Mouse (Mus musculus) MEL (cell line): ENCODE measurements around the gene Smagp.

Experiments
- CTCF ChIP-seq, 3 experiments: IDR thresholded peaks in 2 of 3; conservative IDR thresholded peaks in 1 of 3; 2 replicates each; pipeline ENCODE4 v1.5.1; 2011 to 2012; ENCODE audit warnings: low read length in 3 of 3, low read depth in 2 of 3, mild to moderate bottlenecking in 2 of 3, improper control_type of control experiment in 1 of 3, inconsistent platforms in 1 of 3, mixed read lengths in 1 of 3, moderate library complexity in 1 of 3; ENCODE audit not compliant: control insufficient read depth in 1 of 3, insufficient read depth in 1 of 3, poor library complexity in 1 of 3, severe bottlenecking in 1 of 3
- JUND ChIP-seq: IDR thresholded peaks from 2 replicates; pipeline ENCODE4 v1.6.1; 2011; ENCODE audit warnings: low read depth, mild to moderate bottlenecking, improper control_type of control experiment, low read length
- MAX ChIP-seq: IDR thresholded peaks from 2 replicates; pipeline ENCODE4 v1.6.1; 2011; ENCODE audit warnings: low read length, improper control_type of control experiment
- POLR2A ChIP-seq, 2 experiments: IDR thresholded peaks; 2 replicates each; pipeline ENCODE4 v1.6.1; 2011 to 2012; ENCODE audit warnings: low read length in 2 of 2, mild to moderate bottlenecking in 2 of 2, control low read depth in 1 of 2, improper control_type of control experiment in 1 of 2, low read depth in 1 of 2, moderate library complexity in 1 of 2; ENCODE audit not compliant: control insufficient read depth in 1 of 2, insufficient read depth in 1 of 2, poor library complexity in 1 of 2
- TBP ChIP-seq: IDR thresholded peaks from 2 replicates; pipeline ENCODE4 v1.8.0; 2011; ENCODE audit warnings: low read depth, low read length, improper control_type of control experiment
- TCF12 ChIP-seq: IDR thresholded peaks from 2 replicates; pipeline ENCODE4 v1.6.1; 2014; ENCODE audit warnings: low read depth, mild to moderate bottlenecking, inconsistent platforms, low read length, improper control_type of control experiment, moderate library complexity
- UBTF ChIP-seq: IDR thresholded peaks from 2 replicates; pipeline ENCODE4 v1.6.1; 2012; ENCODE audit warnings: low read depth, mild to moderate bottlenecking, inconsistent platforms, low read length, improper control_type of control experiment, moderate library complexity, borderline replicate concordance; ENCODE audit not compliant: insufficient read depth
- ZKSCAN1 ChIP-seq: IDR thresholded peaks from 2 replicates; pipeline ENCODE4 v1.6.1; 2012; ENCODE audit warnings: low read depth, mild to moderate bottlenecking, inconsistent platforms, low read length, improper control_type of control experiment, moderate library complexity

GRCm38 (mm10) chr15:100613584-100613983 is 23.2 kb downstream of the Smagp start:
- TF ChIP-seq CTCF (IDR thresholded peaks at IDR 0.05 in 2 of 3, conservative IDR thresholded peaks at IDR 0.05 in 1 of 3; ENCODE audit: control insufficient read depth in 1 of 3, insufficient read depth in 1 of 3, low read depth in 2 of 3, low read length in 3 of 3, poor library complexity in 1 of 3, severe bottlenecking in 1 of 3) (peak; percentile 98 to 99 (median 98)), UBTF (no peak), TBP (0 out of 2 replicates have a peak, but pooled peaks have one; percentile 49), POLR2A (IDR thresholded peaks at IDR 0.05; ENCODE audit: control insufficient read depth in 1 of 2, insufficient read depth in 1 of 2, low read depth in 1 of 2, low read length in 2 of 2, poor library complexity in 1 of 2) (no peak), JUND (no peak), TCF12 (no peak), MAX (peak; percentile 54; the same call in 1 of the 2 replicates), ZKSCAN1 (no peak)
